Mouse (Mus musculus) MEL (cell line): ENCODE measurements at regions not wholly inside any gene's neighbourhood (a gene's known extent, or its start where the extent isn't known, plus 50 kb on each side); places are given as distances from the start of the nearest gene placed in this dataset.

Source experiments
- DNase-seq: peaks from one replicate; pipeline ENCODE4 v3.0.0; 2011; ENCODE audit warnings: low read depth, low spot score
- H3K27ac ChIP-seq: 2 replicates; pipeline ENCODE4 v1.5.1; 2012; ENCODE audit warnings: low read depth, mild to moderate bottlenecking, control low read depth, low read length, moderate library complexity; ENCODE audit not compliant: control insufficient read depth
- H3K27me3 ChIP-seq, 2 experiments: fragments of 150-350 bp in 1 of 2; sonication (generic) in 1 of 2; 2 replicates each; pipeline ENCODE4 v1.6.1; 2012; ENCODE audit warnings: low read length in 2 of 2, mild to moderate bottlenecking in 2 of 2, improper control_type of control experiment in 1 of 2, moderate library complexity in 1 of 2; ENCODE audit not compliant: insufficient read depth in 2 of 2, control insufficient read depth in 1 of 2
- H3K36me3 ChIP-seq, 2 experiments: 2 replicates each; pipeline ENCODE4 v1.6.1; 2012 to 2014; ENCODE audit warnings: low read length in 2 of 2, improper control_type of control experiment in 1 of 2, inconsistent platforms in 1 of 2, mild to moderate bottlenecking in 1 of 2; ENCODE audit not compliant: insufficient read depth in 2 of 2, control insufficient read depth in 1 of 2
- H3K4me1 ChIP-seq, 2 experiments: fragments of 150-350 bp in 1 of 2; sonication (generic) in 1 of 2; 2 replicates each; pipeline ENCODE4 v1.6.1; 2012; ENCODE audit warnings: low read length in 2 of 2, improper control_type of control experiment in 1 of 2, mild to moderate bottlenecking in 1 of 2; ENCODE audit not compliant: insufficient read depth in 2 of 2, control insufficient read depth in 1 of 2
- H3K4me3 ChIP-seq, 2 experiments: fragments of 150-350 bp in 1 of 2; sonication (generic) in 1 of 2; 2 replicates each; pipeline ENCODE4 v1.5.1; 2012; ENCODE audit warnings: low read depth in 2 of 2, low read length in 2 of 2, mild to moderate bottlenecking in 2 of 2, moderate library complexity in 2 of 2, control low read depth in 1 of 2, improper control_type of control experiment in 1 of 2; ENCODE audit not compliant: control insufficient read depth in 1 of 2, insufficient read depth in 1 of 2
- H3K79me2 ChIP-seq: 2 replicates; pipeline ENCODE4 v1.6.1; 2012; ENCODE audit warnings: mild to moderate bottlenecking, low read length, moderate library complexity; ENCODE audit not compliant: control insufficient read depth, poor library complexity, insufficient read depth
- H3K9ac ChIP-seq: 2 replicates; pipeline ENCODE4 v1.6.1; 2012; ENCODE audit warnings: low read depth, mild to moderate bottlenecking, control low read depth, low read length, moderate library complexity; ENCODE audit not compliant: control insufficient read depth, poor library complexity, severe bottlenecking
- H3K9me3 ChIP-seq: fragments of 150-350 bp; sonication (generic); replicated peaks from 2 replicates; pipeline ENCODE4 v1.6.1; 2012; ENCODE audit warnings: mild to moderate bottlenecking, low read length, improper control_type of control experiment, moderate library complexity; ENCODE audit not compliant: insufficient read depth
- CHD1 ChIP-seq: IDR thresholded peaks from 2 replicates; pipeline ENCODE4 v1.6.1; 2012; ENCODE audit warnings: low read depth, mild to moderate bottlenecking, inconsistent platforms, low read length, improper control_type of control experiment
- CTCF ChIP-seq, 3 experiments: IDR thresholded peaks in 2 of 3; conservative IDR thresholded peaks in 1 of 3; 2 replicates each; pipeline ENCODE4 v1.5.1; 2011 to 2012; ENCODE audit warnings: low read length in 3 of 3, low read depth in 2 of 3, mild to moderate bottlenecking in 2 of 3, improper control_type of control experiment in 1 of 3, inconsistent platforms in 1 of 3, mixed read lengths in 1 of 3, moderate library complexity in 1 of 3; ENCODE audit not compliant: control insufficient read depth in 1 of 3, insufficient read depth in 1 of 3, poor library complexity in 1 of 3, severe bottlenecking in 1 of 3
- E2F4 ChIP-seq: IDR thresholded peaks from 2 replicates; pipeline ENCODE4 v1.6.1; 2011; ENCODE audit warnings: low read depth, low read length, improper control_type of control experiment, borderline replicate concordance
- ELF1 ChIP-seq: IDR thresholded peaks from 2 replicates; pipeline ENCODE4 v1.6.1; 2014; ENCODE audit warnings: low read depth, mild to moderate bottlenecking, inconsistent platforms, low read length, improper control_type of control experiment, moderate library complexity
- GABPA ChIP-seq: IDR thresholded peaks from 2 replicates; pipeline ENCODE4 v1.6.1; 2012; ENCODE audit warnings: low read depth, mild to moderate bottlenecking, inconsistent platforms, low read length, improper control_type of control experiment, moderate library complexity
- GATA1 ChIP-seq: IDR thresholded peaks from 2 replicates; pipeline ENCODE4 v1.6.1; 2011; ENCODE audit warnings: low read depth, low read length, improper control_type of control experiment
- MEF2A ChIP-seq: IDR thresholded peaks from 2 replicates; pipeline ENCODE4 v1.6.1; 2014; ENCODE audit warnings: low read depth, mild to moderate bottlenecking, inconsistent platforms, low read length, improper control_type of control experiment; ENCODE audit not compliant: poor library complexity, insufficient replicate concordance, severe bottlenecking; ENCODE audit errors: extremely low read depth
- MYB ChIP-seq: IDR thresholded peaks from 2 replicates; pipeline ENCODE4 v1.6.1; 2011; ENCODE audit warnings: mild to moderate bottlenecking, low read depth, low read length, improper control_type of control experiment
- NELFE ChIP-seq: IDR thresholded peaks from 2 replicates; pipeline ENCODE4 v1.6.1; 2011; ENCODE audit warnings: low read depth, low read length, improper control_type of control experiment
- NRF1 ChIP-seq: IDR thresholded peaks from 2 replicates; pipeline ENCODE4 v1.6.1; 2014; ENCODE audit warnings: low read depth, mild to moderate bottlenecking, inconsistent platforms, low read length, improper control_type of control experiment, moderate library complexity; ENCODE audit not compliant: poor library complexity, insufficient read depth, severe bottlenecking
- POLR2A ChIP-seq, 2 experiments: IDR thresholded peaks; 2 replicates each; pipeline ENCODE4 v1.6.1; 2011 to 2012; ENCODE audit warnings: low read length in 2 of 2, mild to moderate bottlenecking in 2 of 2, control low read depth in 1 of 2, improper control_type of control experiment in 1 of 2, low read depth in 1 of 2, moderate library complexity in 1 of 2; ENCODE audit not compliant: control insufficient read depth in 1 of 2, insufficient read depth in 1 of 2, poor library complexity in 1 of 2
- POLR2AphosphoS2 ChIP-seq: IDR thresholded peaks from 2 replicates; pipeline ENCODE4 v1.6.1; 2011; ENCODE audit warnings: low read length, improper control_type of control experiment
- USF2 ChIP-seq, 2 experiments: IDR thresholded peaks; 2 replicates each; pipeline ENCODE4 v1.6.1; 2011 to 2012; ENCODE audit warnings: improper control_type of control experiment in 2 of 2, low read length in 2 of 2, borderline replicate concordance in 1 of 2, inconsistent platforms in 1 of 2, low read depth in 1 of 2, mild to moderate bottlenecking in 1 of 2; ENCODE audit not compliant: insufficient read depth in 1 of 2
- ZKSCAN1 ChIP-seq: IDR thresholded peaks from 2 replicates; pipeline ENCODE4 v1.6.1; 2012; ENCODE audit warnings: low read depth, mild to moderate bottlenecking, inconsistent platforms, low read length, improper control_type of control experiment, moderate library complexity
- ZMIZ1 ChIP-seq: IDR thresholded peaks from 2 replicates; pipeline ENCODE4 v1.6.1; 2012; ENCODE audit warnings: low read depth, mild to moderate bottlenecking, inconsistent platforms, low read length, improper control_type of control experiment, moderate library complexity

DNA sequence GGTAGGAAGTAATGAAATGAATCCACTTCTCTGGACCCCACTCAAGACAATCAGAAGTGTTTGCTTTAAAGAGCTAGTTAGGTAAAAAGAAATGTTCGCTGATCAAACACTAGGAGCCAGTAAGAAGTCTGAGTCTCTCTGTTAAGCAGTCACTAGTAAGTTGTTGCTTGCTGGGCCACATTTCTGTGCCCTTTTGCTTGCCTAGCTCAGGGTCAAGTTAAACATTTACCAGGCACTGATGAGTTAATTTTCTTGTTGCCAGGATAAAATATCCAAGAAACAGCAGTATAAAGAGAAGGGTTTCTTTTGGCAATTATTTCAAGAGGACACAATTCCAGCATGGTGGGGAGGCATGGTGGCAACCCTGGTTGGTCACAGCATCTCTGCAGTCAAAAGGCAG lies 127.7 kb downstream of the Gm12689 start:
- H3K9me3 ChIP-seq, result no peaks in the 10 kb centered on the region

GRCm38 (mm10) chr4:99445077-99445754 lies 149.5 kb downstream of the Gm12689 start:
- TF ChIP-seq CHD1, result no peak
- no peak for TF ChIP-seq USF2 (IDR thresholded peaks at IDR 0.05; ENCODE audit: borderline replicate concordance in 1 of 2, insufficient read depth in 1 of 2, low read depth in 1 of 2, low read length in 2 of 2)
- no peak for TF ChIP-seq POLR2A (IDR thresholded peaks at IDR 0.05; ENCODE audit: control insufficient read depth in 1 of 2, insufficient read depth in 1 of 2, low read depth in 1 of 2, low read length in 2 of 2, poor library complexity in 1 of 2)
- no peak for TF ChIP-seq ELF1
- no peak for TF ChIP-seq POLR2AphosphoS2
- TF ChIP-seq GABPA, result no peak
- TF ChIP-seq ZMIZ1, result no peak
- no peak for TF ChIP-seq NELFE
- no peak for TF ChIP-seq MYB
- TF ChIP-seq NRF1, result no peak
- no peak for TF ChIP-seq MEF2A
- TF ChIP-seq, all 39 proteins: peak for 0
- Histone ChIP-seq H3K79me2 (no peaks in the 10 kb centered on the region), H3K27ac (no peak overlapping the region), H3K9me3 (no peaks in the 10 kb centered on the region), H3K4me1 (no peaks in the 10 kb centered on the region), H3K4me3 (no peak overlapping the region), H3K9ac (no peak overlapping the region), H3K27me3 (no peaks in the 10 kb centered on the region), H3K36me3 (no peaks in the 10 kb centered on the region)
- DNase-seq, result no peak

More for the DNA sequence above, 127.7 kb downstream of the Gm12689 start:
- no peak for TF ChIP-seq CTCF (IDR thresholded peaks at IDR 0.05 in 2 of 3, conservative IDR thresholded peaks at IDR 0.05 in 1 of 3; ENCODE audit: control insufficient read depth in 1 of 3, insufficient read depth in 1 of 3, low read depth in 2 of 3, low read length in 3 of 3, poor library complexity in 1 of 3, severe bottlenecking in 1 of 3)
- TF ChIP-seq CHD1, result no peak
- no peak for TF ChIP-seq ZKSCAN1
- Histone ChIP-seq H3K27me3 (no peaks in the 10 kb centered on the region), H3K4me1 (no peaks in the 10 kb centered on the region), H3K79me2 (no peaks in the 10 kb centered on the region), H3K4me3 (no peak overlapping the region), H3K36me3 (no peaks in the 10 kb centered on the region), H3K9ac (no peak overlapping the region), H3K27ac (no peak overlapping the region)
- no peak for DNase-seq

DNA sequence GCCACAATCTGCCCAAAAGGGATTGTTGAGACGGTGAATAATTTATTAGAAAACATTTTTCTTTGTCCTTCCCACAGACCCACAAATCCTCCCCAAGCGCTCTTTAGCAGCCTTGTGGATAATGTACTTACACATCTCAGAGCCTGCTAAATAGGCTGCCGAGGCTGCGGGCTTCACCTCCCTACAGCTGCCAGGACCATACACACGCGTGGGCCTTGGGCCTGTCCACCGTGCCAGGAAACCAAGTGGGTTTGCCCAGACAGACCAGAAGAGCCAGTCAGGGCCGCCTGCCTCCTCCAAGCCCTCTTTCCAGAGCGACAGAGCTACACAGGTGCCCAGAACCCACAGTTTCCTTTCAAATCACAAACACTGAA lies 150.0 kb downstream of the Gm12689 start:
- no peaks in the 10 kb centered on the region for H3K27me3 ChIP-seq
- no peak for TF ChIP-seq E2F4
- TF ChIP-seq GATA1, result no peak
- no peaks in the 10 kb centered on the region for H3K9me3 ChIP-seq
- H3K79me2 ChIP-seq, result no peaks in the 10 kb centered on the region
- no peak overlapping the region for H3K27ac ChIP-seq
- H3K4me3 ChIP-seq, result no peak overlapping the region
- H3K9ac ChIP-seq, result no peak overlapping the region
- no peak for DNase-seq
- no peaks in the 10 kb centered on the region for H3K4me1 ChIP-seq
- no peaks in the 10 kb centered on the region for H3K36me3 ChIP-seq
